Mouse (Mus musculus) lung, embryonic 16.5 days (tissue): Measurements from ENCODE around the gene Gnai3. TPM values are rescaled to one million over a fixed set of nuclear protein-coding genes. Genes with fewer than 3 reads are reported as not detected.
A peak's percentile ranks its signal among the peaks of the same experiment; 100 is the strongest.

Source experiments
- ATAC-seq: fragments of 200-750 bp; cut with Nextera tagmentation; 2 replicates; pipeline ENCODE4 v1.8.0; 2017; ENCODE audit warnings: low read depth, mild to moderate bottlenecking, moderate library complexity
- H3K27ac ChIP-seq: fragments of 300-500 bp; sonication (generic); 2 replicates; pipeline ENCODE4 v1.5.1; 2014; ENCODE audit warnings: mild to moderate bottlenecking, control low read depth, low read length
- H3K27me3 ChIP-seq: fragments of 300-500 bp; sonication (generic); 2 replicates; pipeline ENCODE4 v1.6.1; 2014; ENCODE audit warnings: low read depth, low read length, mixed read lengths; ENCODE audit not compliant: control insufficient read depth, insufficient read depth
- H3K36me3 ChIP-seq: fragments of 300-500 bp; sonication (generic); 2 replicates; pipeline ENCODE4 v1.6.1; 2014; ENCODE audit warnings: low read length; ENCODE audit not compliant: control insufficient read depth, insufficient read depth
- H3K4me1 ChIP-seq: fragments of 300-500 bp; sonication (generic); replicated peaks from 2 replicates; pipeline ENCODE4 v1.6.1; 2014; ENCODE audit warnings: low read length, mixed read lengths; ENCODE audit not compliant: control insufficient read depth, insufficient read depth
- H3K4me2 ChIP-seq: fragments of 300-500 bp; sonication (generic); 2 replicates; pipeline ENCODE4 v1.6.1; 2014; ENCODE audit warnings: low read depth, low read length, control low read depth
- H3K4me3 ChIP-seq: fragments of 300-500 bp; sonication (generic); 2 replicates; pipeline ENCODE4 v1.5.1; 2014; ENCODE audit warnings: mild to moderate bottlenecking, low read length, control low read depth
- H3K9ac ChIP-seq: fragments of 300-500 bp; sonication (generic); 2 replicates; pipeline ENCODE4 v1.6.1; 2014; ENCODE audit warnings: low read length, control low read depth
- H3K9me3 ChIP-seq: fragments of 300-500 bp; sonication (generic); 2 replicates; pipeline ENCODE4 v1.6.1; 2016; ENCODE audit warnings: low read length; ENCODE audit not compliant: control insufficient read depth
- whole genome bisulfite sequencing: fragments of 180-500 bp; shearing (Covaris S2); extraction: QIAGEN DNeasy Blood & Tissue Kit; methylation state at CpG from one replicate; pipeline ENCODE4 v1.1.7; 2014; 5-methylcytosine and 5-hydroxymethylcytosine counted together
- polyA plus RNA-seq: library from polyadenylated mRNA; unstranded; fragments of >200 nt; fragmentation: Nextera tagmentation; extraction: Ambion mirVana; gene quantifications from 2 replicates; pipeline ENCODE4 v1.2.1, GENCODE M21; 2015

The Gnai3 gene
- polyA plus RNA-seq, 1 experiment from 2014 or later = 162 TPM

- Histone ChIP-seq H3K27me3 (no peaks in the 10 kb centered on the region), H3K4me2 (no peak overlapping the region; the same call in 1 of the 2 replicates), H3K27ac (no peak overlapping the region), H3K9me3 (no peaks in the 10 kb centered on the region), H3K9ac (no peak overlapping the region), H3K4me1 (peaks cover 37% of the 10 kb centered on the region), H3K36me3 (peaks cover 6% of the 10 kb centered on the region), H3K4me3 (no peak overlapping the region)
- 59% methylated on average over 4 of the region's 4 CpGs for WGBS
- no peak for ATAC-seq
Observed at GRCm38 (mm10) chr3:108083904-108084407, 62.0 kb downstream of the Gnai3 start.

- no peaks in the 10 kb centered on the region for H3K9me3 ChIP-seq
- WGBS = 26% methylated on average over 2 of the region's 2 CpGs
- H3K4me3 ChIP-seq = no peak overlapping the region
- H3K4me1 ChIP-seq = peaks cover 35% of the 10 kb centered on the region
- H3K9ac ChIP-seq = no peak overlapping the region
- no peak for ATAC-seq
- H3K4me2 ChIP-seq = no peak overlapping the region
- no peaks in the 10 kb centered on the region for H3K27me3 ChIP-seq
- peaks cover 8% of the 10 kb centered on the region for H3K36me3 ChIP-seq
- H3K27ac ChIP-seq = no peak overlapping the region
Observed at GRCm38 (mm10) chr3:108083161-108083560, 62.8 kb downstream of the Gnai3 start.

GRCm38 (mm10) chr3:108082251-108082875, 63.6 kb downstream of the Gnai3 start:
- H3K27me3 ChIP-seq = no peaks in the 10 kb centered on the region
- H3K9me3 ChIP-seq = no peaks in the 10 kb centered on the region
- ATAC-seq = no peak
- H3K4me2 ChIP-seq = no peak overlapping the region
- WGBS = 47% methylated on average over 1 of the region's 1 CpGs
- H3K36me3 ChIP-seq = peaks cover 8% of the 10 kb centered on the region
- no peak overlapping the region for H3K4me3 ChIP-seq
- H3K4me1 ChIP-seq = peaks cover 35% of the 10 kb centered on the region
- peak overlapping the region; percentile 26; the same call in 1 of the 2 replicates for H3K27ac ChIP-seq
- peak overlapping the region; percentile 40; the same call in 1 of the 2 replicates for H3K9ac ChIP-seq

GRCm38 (mm10) chr3:108081681-108082080, 64.3 kb downstream of the Gnai3 start:
- no peak for ATAC-seq
- WGBS = 35% methylated on average over 4 of the region's 4 CpGs
- Histone ChIP-seq H3K4me2 (no peak overlapping the region), H3K27me3 (no peaks in the 10 kb centered on the region), H3K4me3 (no peak overlapping the region), H3K4me1 (peaks cover 29% of the 10 kb centered on the region), H3K9me3 (no peaks in the 10 kb centered on the region), H3K9ac (peak overlapping the region; percentile 21; the same call in 1 of the 2 replicates), H3K27ac (peak overlapping the region; percentile 26; the same call in 1 of the 2 replicates), H3K36me3 (peaks cover 10% of the 10 kb centered on the region)

GRCm38 (mm10) chr3:108076836-108077235, 69.1 kb downstream of the Gnai3 start:
- H3K4me2 ChIP-seq = no peak overlapping the region
- no peak overlapping the region for H3K9ac ChIP-seq
- H3K27me3 ChIP-seq = no peaks in the 10 kb centered on the region
- no peak overlapping the region for H3K27ac ChIP-seq
- no peaks in the 10 kb centered on the region for H3K9me3 ChIP-seq
- WGBS = 89% methylated on average over 9 of the region's 9 CpGs
- H3K4me3 ChIP-seq = no peak overlapping the region
- H3K36me3 ChIP-seq = peaks cover 23% of the 10 kb centered on the region
- peaks cover 3% of the 10 kb centered on the region for H3K4me1 ChIP-seq
- no peak for ATAC-seq

GRCm38 (mm10) chr3:108072983-108073569, 72.9 kb downstream of the Gnai3 start:
- no peak overlapping the region for H3K4me3 ChIP-seq
- H3K4me2 ChIP-seq = no peak overlapping the region
- H3K9me3 ChIP-seq = no peaks in the 10 kb centered on the region
- ATAC-seq = no peak
- 63% methylated on average over 10 of the region's 10 CpGs for WGBS
- H3K27me3 ChIP-seq = no peaks in the 10 kb centered on the region
- peaks cover 15% of the 10 kb centered on the region for H3K36me3 ChIP-seq
- no peak overlapping the region for H3K27ac ChIP-seq
- H3K4me1 ChIP-seq = no peaks in the 10 kb centered on the region
- no peak overlapping the region for H3K9ac ChIP-seq

- no peaks in the 10 kb centered on the region for H3K4me1 ChIP-seq
- H3K27me3 ChIP-seq = no peaks in the 10 kb centered on the region
- no peak overlapping the region for H3K4me2 ChIP-seq
- no peak overlapping the region for H3K4me3 ChIP-seq
- no peak overlapping the region for H3K9ac ChIP-seq
- no peaks in the 10 kb centered on the region for H3K9me3 ChIP-seq
- H3K27ac ChIP-seq = no peak overlapping the region
- WGBS = 58% methylated on average over 10 of the region's 10 CpGs
- no peak for ATAC-seq
- peaks cover 10% of the 10 kb centered on the region for H3K36me3 ChIP-seq
Observed at GRCm38 (mm10) chr3:108070295-108071293, 75.4 kb downstream of the Gnai3 start.

GRCm38 (mm10) chr3:108069231-108069870, 76.6 kb downstream of the Gnai3 start:
- Histone ChIP-seq H3K4me3 (no peak overlapping the region), H3K9ac (no peak overlapping the region), H3K4me2 (no peak overlapping the region), H3K4me1 (no peaks in the 10 kb centered on the region), H3K27me3 (no peaks in the 10 kb centered on the region), H3K27ac (no peak overlapping the region), H3K36me3 (no peaks in the 10 kb centered on the region), H3K9me3 (no peaks in the 10 kb centered on the region)
- ATAC-seq = peak; percentile 67
- 60% methylated on average over 13 of the region's 13 CpGs for WGBS
